Mouse (Mus musculus): ENCODE results near the gene Lce3c. TPM values are rescaled to one million over a fixed set of nuclear protein-coding genes. Genes with fewer than 3 reads are reported as not detected.

Lce3c gene
- total RNA-seq (2021) = not detected

- no peak for DNase-seq
- intact Hi-C loops (cut with DNase I) = no loop called here
Measured at GRCm38 (mm10) chr3:92944186-92944585, at the start of gene Lce3c. Lce3c (plus strand) TSS chr3:92944486.

- DNase-seq = no peak
- intact Hi-C loops (cut with DNase I) = no loop called here
Measured at GRCm38 (mm10) chr3:92894489-92894888, 49.8 kb upstream of the Lce3c start.

GRCm38 (mm10) chr3:92902992-92903391 is 41.3 kb upstream of the Lce3c start:
- intact Hi-C loops (cut with DNase I) = loop anchor here (10.0 kb wide), 1 partner anchor 758 kb away; the partner anchor contains the start of gene Lelp1
- peak in 1 of 2 experiments; percentile 25 for DNase-seq

GRCm38 (mm10) chr3:92903640-92904039 is 40.6 kb upstream of the Lce3c start:
- no peak for DNase-seq
- intact Hi-C loops (cut with DNase I) = loop anchor here (10.0 kb wide), 1 partner anchor 759 kb away; the partner anchor contains the start of gene Lelp1

GRCm38 (mm10) chr3:92905182-92905581 is 39.1 kb upstream of the Lce3c start:
- intact Hi-C loops (cut with DNase I) = loop anchor here (5.0 to 10.0 kb wide), 2 partner anchors 127 to 760 kb away; partner anchors contain the start of gene Lelp1
- DNase-seq = no peak

GRCm38 (mm10) chr3:92907571-92907970 is 36.7 kb upstream of the Lce3c start:
- intact Hi-C loops (cut with DNase I) = loop anchor here (5.0 to 10.0 kb wide), 2 partner anchors 125 to 763 kb away; partner anchors contain the start of gene Lelp1
- peak; percentile 11 to 23 for DNase-seq

- peak in 1 of 2 experiments; percentile 8 for DNase-seq
- intact Hi-C loops (cut with DNase I) = no loop called here
Measured at GRCm38 (mm10) chr3:92920364-92920763, 23.9 kb upstream of the Lce3c start.

- no peak for DNase-seq
- intact Hi-C loops (cut with DNase I) = no loop called here
Measured at GRCm38 (mm10) chr3:92926130-92926529, 18.2 kb upstream of the Lce3c start, which contains the start of gene Lce3a. Lce3a (minus strand) TSS chr3:92926230.

GRCm38 (mm10) chr3:92932679-92933078 is 11.6 kb upstream of the Lce3c start, which contains the start of gene Lce3b:
Lce3b (plus strand) TSS chr3:92932979.
- intact Hi-C loops (cut with DNase I) = no loop called here
- no peak for DNase-seq

- no peak for DNase-seq
- intact Hi-C loops (cut with DNase I) = no loop called here
Measured at GRCm38 (mm10) chr3:92957090-92957489, 12.8 kb downstream of the Lce3c start, which contains the start of gene Lce3d. Lce3d (plus strand) TSS chr3:92957390.

GRCm38 (mm10) chr3:92966761-92967160 is 22.5 kb downstream of the Lce3c start, which contains the start of gene Lce3e:
Lce3e (plus strand) TSS chr3:92967061.
- intact Hi-C loops (cut with DNase I) = no loop called here
- no peak for DNase-seq

GRCm38 (mm10) chr3:92978484-92978883 is 34.2 kb downstream of the Lce3c start:
- intact Hi-C loops (cut with DNase I) = no loop called here
- no peak for DNase-seq

- intact Hi-C loops (cut with DNase I) = no loop called here
- DNase-seq = no peak
Measured at GRCm38 (mm10) chr3:92991926-92992325, 47.6 kb downstream of the Lce3c start, which contains the start of gene Lce3f. Lce3f (plus strand) TSS chr3:92992226.

Other genes with a start within 250 kb of the Lce3c start
- not detected for gene Lce1e, start 235.4 kb upstream of the Lce3c start, total RNA-seq (2021)
- gene Lce1f, start 224.1 kb upstream of the Lce3c start, total RNA-seq (2021) = not detected
- not detected for gene Gm38119, start 205.4 kb upstream of the Lce3c start, total RNA-seq (2021)
- gene Lce1g, start 192.1 kb upstream of the Lce3c start, total RNA-seq (2021) = not detected
- gene Lce1h, start 179.4 kb upstream of the Lce3c start, total RNA-seq (2021) = not detected
- gene Lce1i, start 165.6 kb upstream of the Lce3c start, total RNA-seq (2021) = not detected
- gene Lce1j, start 154.0 kb upstream of the Lce3c start, total RNA-seq (2021) = not detected
- not detected for gene Lce1k, start 136.6 kb upstream of the Lce3c start, total RNA-seq (2021)
- gene Kprp, start 117.2 kb upstream of the Lce3c start, total RNA-seq (2021) = not detected
- gene Lce1l, start 93.2 kb upstream of the Lce3c start, total RNA-seq (2021) = not detected
- gene 2310050C09Rik, start 74.3 kb upstream of the Lce3c start, total RNA-seq (2021) = not detected
- not detected for gene Lce3a, start 18.3 kb upstream of the Lce3c start, total RNA-seq (2021)
- not detected for gene Lce3b, start 11.5 kb upstream of the Lce3c start, total RNA-seq (2021)
- not detected for gene Lce3d, start 12.9 kb downstream of the Lce3c start, total RNA-seq (2021)
- not detected for gene Lce3e, start 22.6 kb downstream of the Lce3c start, total RNA-seq (2021)
- gene Lce3f, start 47.7 kb downstream of the Lce3c start, total RNA-seq (2021) = not detected
- not detected for gene Crct1, start 71.2 kb downstream of the Lce3c start, total RNA-seq (2021)
- not detected for gene Lce1m, start 74.6 kb downstream of the Lce3c start, total RNA-seq (2021)
- not detected for gene Gm4858, start 124.3 kb downstream of the Lce3c start, total RNA-seq (2021)
- gene Crnn, start 200.3 kb downstream of the Lce3c start, total RNA-seq (2021) = not detected

All from heart, postnatal 10 days (tissue).